Mouse (Mus musculus) right cerebral cortex, postnatal 25 days (tissue): ENCODE measurements around the gene 1600015I10Rik.
A peak's percentile ranks its signal among the peaks of the same experiment; 100 is the strongest.
"Not testable (repeated sequence)": the region's sequence is repeated elsewhere in the genome, so short reads cannot be mapped to it uniquely, and the experiment has no call there.

ENCODE experiments used
- DNase-seq: peaks from one replicate; pipeline ENCODE4 v3.0.0; 2022

Gene 1600015I10Rik

GRCm38 (mm10) chr6:48929595-48929994 lies at the start of gene 1600015I10Rik:
TSS of gene 1600015I10Rik (plus strand) at chr6:48929895.
- DNase-seq: no peak

- DNase-seq: no peak
Measured at GRCm38 (mm10) chr6:48894203-48894602, 35.5 kb upstream of the 1600015I10Rik start.

GRCm38 (mm10) chr6:48894938-48895818 lies 34.5 kb upstream of the 1600015I10Rik start:
- DNase-seq: no peak

GRCm38 (mm10) chr6:48895941-48896340 lies 33.8 kb upstream of the 1600015I10Rik start:
- no peak for DNase-seq

- no peak for DNase-seq
Measured at GRCm38 (mm10) chr6:48896956-48897355, 32.7 kb upstream of the 1600015I10Rik start.

GRCm38 (mm10) chr6:48901316-48901715 lies 28.4 kb upstream of the 1600015I10Rik start:
- not testable (repeated sequence) for DNase-seq

GRCm38 (mm10) chr6:48902511-48903406 lies 26.9 kb upstream of the 1600015I10Rik start:
- no peak for DNase-seq

GRCm38 (mm10) chr6:48903437-48903836 lies 26.3 kb upstream of the 1600015I10Rik start:
- DNase-seq: no peak

GRCm38 (mm10) chr6:48905606-48906005 lies 24.1 kb upstream of the 1600015I10Rik start:
- no peak for DNase-seq

- DNase-seq: no peak
Measured at GRCm38 (mm10) chr6:48906371-48906770, 23.3 kb upstream of the 1600015I10Rik start.

GRCm38 (mm10) chr6:48909229-48909628 lies 20.5 kb upstream of the 1600015I10Rik start:
- no peak for DNase-seq

GRCm38 (mm10) chr6:48912033-48912432 lies 17.7 kb upstream of the 1600015I10Rik start:
- DNase-seq: no peak

GRCm38 (mm10) chr6:48913587-48913986 lies 16.1 kb upstream of the 1600015I10Rik start:
- DNase-seq: no peak

- DNase-seq: no peak
Measured at GRCm38 (mm10) chr6:48949596-48949995, 19.9 kb downstream of the 1600015I10Rik start.

GRCm38 (mm10) chr6:48950676-48951075 lies 21.0 kb downstream of the 1600015I10Rik start:
- no peak for DNase-seq

GRCm38 (mm10) chr6:48951630-48952029 lies 21.9 kb downstream of the 1600015I10Rik start:
- DNase-seq: no peak

- DNase-seq: no peak
Measured at GRCm38 (mm10) chr6:48953220-48953619, 23.5 kb downstream of the 1600015I10Rik start.

- DNase-seq: no peak
Measured at GRCm38 (mm10) chr6:48954211-48954610, 24.5 kb downstream of the 1600015I10Rik start.

GRCm38 (mm10) chr6:48954946-48955345 lies 25.3 kb downstream of the 1600015I10Rik start:
- peak; percentile 7 for DNase-seq

- DNase-seq: no peak
Measured at GRCm38 (mm10) chr6:48956785-48957184, 27.1 kb downstream of the 1600015I10Rik start.

GRCm38 (mm10) chr6:48958053-48958452 lies 28.4 kb downstream of the 1600015I10Rik start:
- no peak for DNase-seq

- not testable (repeated sequence) for DNase-seq
Measured at GRCm38 (mm10) chr6:48959151-48959550, 29.5 kb downstream of the 1600015I10Rik start.

- DNase-seq: not testable (repeated sequence)
Measured at GRCm38 (mm10) chr6:48966696-48967095, 37.0 kb downstream of the 1600015I10Rik start.
